Mouse (Mus musculus) G1E-ER4 (cell line): ENCODE data around the gene Acer3. TPM values are rescaled to one million over a fixed set of nuclear protein-coding genes. Genes with fewer than 3 reads are reported as not detected.

Source experiments
- GATA1 ChIP-seq: IDR thresholded peaks from one replicate; pipeline ENCODE4 v1.8.0; 2012; ENCODE audit warnings: low read length, inconsistent platforms
- polyA plus RNA-seq: library from polyadenylated mRNA; stranded (reverse); fragments of >175 nt; gene quantifications from 2 replicates; pipeline ENCODE4 v1.2.3, GENCODE M21; 2012

The Acer3 gene
- polyA plus RNA-seq, 1 experiment: 16.3 TPM

GRCm38 (mm10) chr7:98320006-98320556 is 927 bp downstream of the Acer3 start:
- TF ChIP-seq GATA1: no peak

GRCm38 (mm10) chr7:98316568-98316967 is 4.4 kb downstream of the Acer3 start:
- no peak for TF ChIP-seq GATA1

- TF ChIP-seq GATA1: no peak
Measured at GRCm38 (mm10) chr7:98315087-98315486, 5.9 kb downstream of the Acer3 start.

GRCm38 (mm10) chr7:98312185-98312920 is 8.7 kb downstream of the Acer3 start:
- no peak for TF ChIP-seq GATA1

GRCm38 (mm10) chr7:98310266-98310665 is 10.7 kb downstream of the Acer3 start:
- TF ChIP-seq GATA1: no peak

- no peak for TF ChIP-seq GATA1
Measured at GRCm38 (mm10) chr7:98309219-98310030, 11.6 kb downstream of the Acer3 start.

- no peak for TF ChIP-seq GATA1
Measured at GRCm38 (mm10) chr7:98308607-98309218, 12.3 kb downstream of the Acer3 start.

- TF ChIP-seq GATA1: no peak
Measured at GRCm38 (mm10) chr7:98307921-98308606, 12.9 kb downstream of the Acer3 start.

- no peak for TF ChIP-seq GATA1
Measured at GRCm38 (mm10) chr7:98307411-98307810, 13.6 kb downstream of the Acer3 start.

GRCm38 (mm10) chr7:98292901-98293300 is 28.1 kb downstream of the Acer3 start:
- no peak for TF ChIP-seq GATA1

GRCm38 (mm10) chr7:98289585-98289984 is 31.4 kb downstream of the Acer3 start:
- TF ChIP-seq GATA1: no peak

- TF ChIP-seq GATA1: no peak
Measured at GRCm38 (mm10) chr7:98276263-98276662, 44.7 kb downstream of the Acer3 start.

- TF ChIP-seq GATA1: no peak
Measured at GRCm38 (mm10) chr7:98252520-98252919, 68.5 kb downstream of the Acer3 start.

- TF ChIP-seq GATA1: no peak
Measured at GRCm38 (mm10) chr7:98236686-98237359, 84.2 kb downstream of the Acer3 start.

GRCm38 (mm10) chr7:98223796-98224195 is 97.2 kb downstream of the Acer3 start:
- no peak for TF ChIP-seq GATA1
